Mouse (Mus musculus): ENCODE data around the gene Ice1.

Gene Ice1

DNA sequence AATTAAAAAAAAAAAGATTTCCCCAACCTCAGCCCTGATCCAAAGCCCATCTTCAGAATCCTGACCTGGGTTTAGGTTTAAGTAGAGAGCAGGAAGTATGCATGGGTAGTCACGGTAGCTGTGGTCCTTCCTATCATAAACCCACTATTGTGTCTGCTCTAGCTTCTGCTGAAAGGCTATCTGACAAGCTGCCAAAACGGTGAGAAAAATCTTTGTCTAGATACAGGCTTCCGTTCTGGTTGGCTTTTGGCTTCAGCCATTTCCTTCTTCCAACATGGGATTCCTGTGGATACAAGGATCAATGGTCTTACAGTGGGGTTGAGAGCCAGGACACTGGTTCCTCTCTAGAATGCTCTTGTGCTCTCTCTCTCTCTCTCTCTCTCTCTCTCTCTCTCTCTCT is 2.2 kb upstream of the Ice1 start:
- DNase-seq (ENCODE audit: low spot score) = no peak

DNA sequence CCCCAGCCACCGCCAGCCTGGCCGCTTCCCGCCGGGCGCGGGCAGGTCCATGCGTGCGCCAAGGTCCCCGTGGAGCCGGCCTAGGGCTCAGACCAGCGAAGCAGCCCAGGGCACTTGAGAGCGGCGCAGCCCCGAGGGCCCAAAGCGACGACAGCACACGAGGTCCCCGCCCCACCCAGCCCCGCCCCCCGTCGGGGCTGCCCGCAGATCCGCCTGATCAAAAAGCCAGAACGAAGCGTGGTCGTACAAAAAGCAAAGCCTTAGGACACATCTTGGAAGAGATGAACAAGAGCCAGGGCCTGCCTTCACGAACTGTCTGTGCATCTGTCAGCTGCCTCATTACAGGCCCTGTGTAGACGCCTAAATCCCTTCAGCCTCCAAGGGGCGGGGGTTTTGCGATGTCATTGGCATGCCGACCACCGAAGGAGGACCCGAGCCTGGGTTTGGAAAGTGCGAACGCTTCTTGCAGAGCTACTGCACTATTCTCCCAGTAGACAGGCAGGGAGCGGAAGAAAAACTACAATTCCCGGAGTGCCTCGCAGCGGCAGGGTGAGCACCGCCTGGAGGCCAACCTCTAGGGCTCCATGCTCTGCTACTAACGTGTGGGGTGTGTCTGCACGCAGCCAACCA is 343 bp upstream of the Ice1 start:
- peak; percentile 97 for DNase-seq (ENCODE audit: low spot score)

DNA sequence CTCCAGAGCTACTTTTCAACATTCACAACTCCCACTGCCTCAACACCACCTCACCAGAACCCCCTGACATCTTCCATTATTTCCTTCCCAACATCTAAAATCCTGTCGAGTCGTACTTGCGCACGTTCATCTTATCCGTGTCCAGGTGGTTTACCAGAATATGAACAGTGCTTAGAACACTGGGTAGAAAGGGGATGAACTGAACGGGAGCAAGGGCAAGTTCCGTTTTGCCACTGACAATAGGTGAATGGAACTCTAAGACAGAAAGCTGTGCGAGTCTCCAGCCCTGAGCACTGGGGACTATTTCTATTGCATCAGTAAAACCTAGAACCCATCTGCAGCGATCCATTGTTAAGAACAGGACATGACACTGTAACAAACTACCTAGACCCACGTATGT is 728 bp downstream of the Ice1 start:
- peak; percentile 17 for DNase-seq (ENCODE audit: low spot score)

DNA sequence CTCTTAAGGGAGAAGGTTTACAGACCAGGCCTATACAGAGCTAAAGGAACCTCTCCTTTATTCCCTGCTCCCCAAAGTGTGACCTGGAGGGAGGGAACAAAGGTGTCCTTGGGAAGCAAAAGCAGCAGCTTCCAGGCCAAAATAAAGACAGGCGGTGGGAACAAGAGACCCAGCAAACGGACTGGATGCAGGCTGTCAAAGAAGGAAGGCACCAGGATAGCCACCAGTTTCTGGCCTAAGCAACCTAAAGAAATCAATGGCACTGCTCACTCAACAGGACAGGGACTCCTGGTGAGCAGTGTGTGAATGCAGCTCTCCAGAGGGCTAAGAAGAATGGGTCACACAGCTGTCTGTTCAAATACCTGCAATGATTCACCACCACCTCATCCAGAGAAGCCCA is 1.8 kb downstream of the Ice1 start:
- DNase-seq (ENCODE audit: low spot score) = no peak

DNA sequence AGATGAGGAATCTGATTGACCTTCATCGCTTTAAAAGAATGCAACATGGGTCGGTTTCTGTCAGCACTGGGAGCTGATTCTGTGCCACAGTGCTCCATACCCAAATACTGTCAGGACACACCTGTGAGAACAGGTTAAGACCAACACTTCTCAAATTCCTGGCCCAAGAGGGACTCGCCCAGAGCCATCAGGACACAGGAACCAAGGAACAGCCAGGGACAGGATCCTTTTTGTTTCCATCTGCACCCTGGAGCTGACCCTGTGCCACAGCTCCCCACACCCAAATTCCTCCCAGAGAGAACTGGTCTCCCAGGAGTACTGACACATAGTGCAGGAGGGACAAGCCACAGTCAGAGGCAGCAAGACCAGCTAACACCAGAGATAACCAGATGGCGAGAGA is 11.0 kb downstream of the Ice1 start:
- DNase-seq (ENCODE audit: low spot score) = no peak

DNA sequence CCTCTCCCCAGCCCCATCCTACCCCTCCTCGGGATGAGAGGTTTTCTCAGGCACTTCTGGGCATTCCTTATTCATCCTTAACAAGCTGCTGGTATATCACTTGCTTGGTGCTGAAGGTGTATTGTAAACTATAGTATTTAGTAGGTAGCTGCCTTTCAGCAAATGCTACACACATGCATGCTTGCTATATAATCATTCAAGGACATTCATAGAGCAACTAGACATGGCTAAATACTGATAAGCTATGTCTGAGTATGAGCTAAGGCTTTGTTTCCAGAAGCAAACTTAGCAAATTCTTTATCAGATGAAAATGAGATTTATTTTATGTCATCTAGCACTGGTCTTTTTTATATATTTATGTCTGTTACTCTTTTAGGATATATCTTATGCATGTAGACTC is 11.8 kb downstream of the Ice1 start:
- no peak for DNase-seq (ENCODE audit: low spot score)

DNA sequence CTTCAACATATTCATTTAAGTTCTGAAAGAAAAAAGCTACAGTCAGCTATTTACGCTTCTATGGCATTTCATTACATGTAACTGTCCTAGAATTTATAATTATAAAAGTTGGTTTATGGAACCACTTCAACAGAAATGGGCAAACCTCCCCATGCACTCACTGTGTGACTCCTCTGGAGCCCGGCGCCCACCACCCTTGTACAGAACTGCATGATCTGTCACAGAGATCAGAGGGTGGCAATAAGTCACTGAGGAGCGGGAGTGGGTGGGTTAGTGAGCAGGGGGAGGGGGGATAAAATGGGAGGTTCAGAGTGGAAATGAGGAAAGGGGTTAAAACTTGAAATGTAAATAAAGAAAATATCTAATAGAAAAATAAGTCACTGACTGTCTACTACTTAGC is 13.0 kb downstream of the Ice1 start:
- no peak for DNase-seq (ENCODE audit: low spot score)

DNA sequence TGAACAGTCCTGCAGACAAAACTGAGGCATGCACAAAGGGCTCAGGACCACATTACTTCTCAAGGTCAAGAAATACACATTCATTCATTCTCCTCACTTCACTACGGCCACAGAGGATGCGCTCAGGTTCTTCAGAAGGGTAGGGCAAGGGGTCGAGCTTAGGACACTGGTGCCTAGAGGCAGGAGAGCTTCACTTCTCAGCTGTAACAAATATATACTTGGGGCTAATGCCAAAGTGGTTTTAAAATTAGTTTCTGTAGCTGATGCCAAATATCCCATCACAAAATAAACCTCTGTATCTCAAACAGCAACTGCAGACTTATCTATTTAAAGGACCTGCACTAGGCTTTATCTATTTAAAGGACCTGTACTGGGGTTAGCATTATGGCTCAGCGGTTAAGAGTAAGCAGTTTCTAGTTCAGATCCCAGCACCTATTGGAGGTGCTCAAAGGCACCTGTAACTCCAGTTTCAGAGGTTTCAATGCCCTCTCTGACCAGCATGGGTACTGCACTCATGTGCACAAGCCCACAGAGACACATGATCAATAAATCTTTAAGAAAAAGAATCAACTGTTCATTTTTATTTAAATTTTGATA is 14.9 kb downstream of the Ice1 start:
- no peak for DNase-seq (ENCODE audit: low spot score)

DNA sequence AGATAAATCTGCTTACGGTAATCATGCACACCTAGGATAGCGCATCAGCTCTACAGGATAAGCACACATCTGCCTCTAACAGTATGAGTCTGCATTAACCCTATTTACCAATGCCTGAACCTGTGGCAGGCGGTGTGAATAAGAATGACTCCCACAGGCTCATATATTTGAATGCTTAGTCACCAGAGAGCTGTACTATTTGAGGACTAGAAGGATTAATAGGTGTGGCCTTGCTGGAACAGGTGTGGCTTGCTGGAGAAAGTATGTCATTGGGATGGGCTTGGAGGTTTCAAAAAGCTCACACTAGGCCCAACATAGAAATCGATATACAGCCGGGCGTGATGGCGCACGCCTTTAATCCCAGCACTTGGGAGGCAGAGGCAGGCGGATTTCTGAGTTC is 15.9 kb downstream of the Ice1 start:
- DNase-seq (ENCODE audit: low spot score) = no peak

DNA sequence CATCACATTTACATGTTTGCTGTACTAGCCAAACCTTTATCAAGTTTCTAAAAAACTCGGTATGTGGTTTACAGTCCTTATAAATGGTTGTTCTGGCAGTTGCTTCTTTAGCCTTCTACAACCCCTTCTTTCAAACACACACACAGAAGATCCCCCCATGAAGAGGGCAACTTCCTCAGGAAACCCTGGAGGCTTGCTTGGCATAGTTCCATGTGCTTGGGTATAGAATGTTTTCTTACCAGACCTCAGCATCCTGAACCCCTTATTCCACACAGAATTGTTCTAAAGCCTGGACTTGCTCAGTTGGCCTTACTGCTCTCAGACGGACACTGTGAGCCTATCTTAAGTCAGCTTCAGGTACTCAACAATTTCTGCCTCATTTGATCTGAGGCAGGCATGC is 24.6 kb downstream of the Ice1 start:
- no peak for DNase-seq (ENCODE audit: low spot score)

DNA sequence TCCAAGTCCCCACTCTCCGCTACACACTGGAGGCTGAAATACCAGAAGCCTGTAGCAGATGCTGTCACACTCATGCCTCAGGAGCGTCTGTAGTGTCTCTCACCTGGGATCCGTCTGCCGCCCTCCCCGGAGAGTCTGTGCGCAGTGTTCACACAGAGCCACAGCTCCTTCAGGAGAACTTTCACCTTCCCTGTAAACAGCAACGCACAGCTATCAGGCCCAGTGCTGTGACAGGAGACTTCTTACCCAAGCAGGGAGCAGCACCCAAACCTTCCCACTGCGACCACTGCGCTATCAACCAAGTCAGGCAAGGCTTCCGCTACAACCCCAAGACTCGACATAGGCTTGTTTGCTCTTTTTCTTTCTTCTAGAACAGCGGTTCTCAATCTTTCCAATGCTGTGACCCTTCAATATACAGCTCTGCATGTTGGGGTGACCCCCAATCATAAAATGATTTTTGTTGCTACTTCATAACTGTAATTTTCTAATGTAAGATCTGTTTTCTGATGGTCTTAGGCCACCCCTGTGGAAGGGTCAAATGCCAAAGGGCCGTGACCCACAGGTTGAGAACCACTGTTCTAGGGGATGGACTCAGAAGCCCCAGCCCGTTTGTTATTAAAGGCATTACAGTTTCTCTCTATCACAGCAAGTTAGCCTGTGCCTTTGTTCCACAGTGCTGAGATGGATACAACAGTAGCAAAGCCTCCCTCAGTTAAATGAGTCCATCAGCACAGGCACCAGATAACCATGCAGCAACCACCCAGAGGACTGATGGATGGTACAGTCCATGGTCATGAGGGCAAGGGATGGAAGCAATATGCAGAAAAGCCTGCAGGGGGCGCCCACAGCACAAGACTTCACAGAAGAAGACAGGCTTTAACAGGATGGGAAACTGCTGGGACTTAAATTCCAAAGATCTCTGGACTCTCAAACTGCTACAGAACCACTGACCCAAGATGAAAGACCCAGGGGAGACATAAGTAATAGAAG is 26.7 kb downstream of the Ice1 start:
- peak; percentile 84 for DNase-seq (ENCODE audit: low spot score)

DNA sequence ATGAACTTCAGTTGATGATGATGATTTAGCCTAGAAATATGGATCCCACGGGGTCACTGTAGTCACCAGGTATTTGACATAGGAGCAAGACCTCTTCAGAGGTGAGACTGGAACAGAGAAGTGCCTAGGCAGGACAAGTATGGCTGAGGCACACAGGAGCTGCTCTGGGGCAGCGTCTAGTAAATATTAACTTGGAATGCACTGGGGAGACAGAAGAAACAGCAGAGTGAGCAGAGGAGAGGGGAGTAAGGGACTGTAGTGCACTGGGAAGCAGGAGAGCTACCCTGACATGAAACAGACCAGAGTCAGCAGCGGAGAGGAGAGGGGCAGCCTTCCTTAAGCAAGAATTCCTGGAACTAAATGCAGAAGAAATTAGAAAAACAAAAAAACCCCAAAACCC is 27.8 kb downstream of the Ice1 start:
- DNase-seq (ENCODE audit: low spot score) = no peak

DNA sequence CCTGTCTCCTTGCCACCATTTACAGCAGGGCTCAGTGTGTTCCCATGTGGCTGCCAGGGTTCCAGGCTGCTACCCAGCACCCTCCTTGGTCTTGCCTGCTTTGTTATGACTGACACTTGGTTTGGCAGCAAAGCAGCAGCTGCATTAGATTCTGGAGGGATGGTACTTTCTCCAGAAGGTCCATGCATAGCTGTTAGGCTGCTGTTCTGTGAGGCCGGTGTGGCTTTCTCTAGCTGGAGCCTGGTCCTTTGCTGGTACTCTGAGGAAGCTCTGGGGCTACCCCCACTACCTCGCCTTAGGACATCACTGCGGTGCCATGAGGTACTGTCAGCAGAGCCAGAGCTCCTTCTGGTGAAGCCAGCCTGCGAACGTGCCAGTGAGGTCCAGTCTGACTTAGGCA is 32.1 kb downstream of the Ice1 start:
- DNase-seq (ENCODE audit: low spot score) = no peak

DNA sequence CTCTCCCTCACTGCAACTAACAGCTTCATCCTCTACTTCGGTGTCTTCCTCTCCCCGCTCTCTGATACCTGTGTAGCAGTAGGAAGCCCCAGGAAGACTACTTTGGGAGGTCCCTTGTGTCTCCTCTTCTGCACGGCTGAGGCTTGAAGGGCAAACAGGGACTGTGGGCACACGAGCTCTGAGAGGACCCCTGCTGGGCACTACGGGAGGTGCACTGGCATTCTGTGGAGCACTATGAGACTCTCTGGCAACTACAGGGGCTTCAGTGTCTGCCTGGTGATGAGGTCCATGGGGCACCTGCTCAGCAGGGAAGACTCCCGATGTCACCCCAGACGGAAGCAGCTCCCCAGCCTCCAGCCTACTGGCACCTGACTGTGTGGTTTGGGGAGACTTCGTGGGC is 32.7 kb downstream of the Ice1 start:
- no peak for DNase-seq (ENCODE audit: low spot score)

DNA sequence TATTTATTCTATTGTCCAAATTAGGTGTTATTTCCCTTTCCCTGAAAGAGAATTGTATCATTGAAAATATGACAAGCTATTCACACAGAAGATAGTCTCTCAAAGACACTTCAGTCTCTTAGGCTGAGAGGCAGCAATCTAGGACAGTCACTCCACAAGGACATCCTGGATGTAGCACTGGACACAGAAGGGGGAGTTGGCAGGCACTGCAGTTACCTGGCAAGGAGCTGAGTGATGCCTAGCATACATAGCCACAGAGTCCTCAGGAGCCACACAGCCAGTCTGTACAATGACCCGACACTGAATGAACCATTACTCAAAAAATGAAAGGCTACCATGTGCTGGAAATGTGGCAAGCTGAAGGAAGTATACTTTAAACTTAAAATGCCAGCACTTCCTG is 35.9 kb downstream of the Ice1 start:
- no peak for DNase-seq (ENCODE audit: low spot score)

DNA sequence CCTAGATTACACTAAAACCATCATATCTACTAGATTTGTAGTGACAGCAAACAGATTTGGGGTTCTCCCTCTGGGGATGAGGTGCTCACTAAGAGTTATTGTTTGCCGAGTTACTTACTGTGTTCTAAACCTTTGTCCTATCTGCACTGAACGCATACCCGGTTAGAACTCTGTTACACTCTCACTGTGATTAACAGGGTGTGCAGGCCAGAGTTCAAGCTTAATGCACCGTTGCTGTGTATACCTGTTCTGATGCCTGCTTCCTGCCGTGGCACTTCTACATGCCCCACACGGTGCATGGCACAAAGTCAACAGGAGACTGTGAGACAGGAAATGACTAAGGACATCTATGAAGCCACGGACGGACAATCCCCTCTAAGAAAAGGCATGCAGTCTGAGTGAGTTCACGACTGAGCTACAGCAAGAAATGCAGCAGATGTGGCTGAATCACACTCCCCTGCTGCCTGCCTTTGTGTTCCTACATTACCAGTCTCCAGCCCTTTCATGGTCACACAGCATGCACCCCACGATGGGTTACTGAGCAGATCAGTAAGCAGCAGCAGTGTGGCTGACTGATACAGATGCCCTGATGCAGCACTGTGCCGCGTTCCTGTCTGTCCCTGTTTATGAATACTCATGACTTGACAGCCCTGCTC is 37.3 kb downstream of the Ice1 start:
- no peak for DNase-seq (ENCODE audit: low spot score)

DNA sequence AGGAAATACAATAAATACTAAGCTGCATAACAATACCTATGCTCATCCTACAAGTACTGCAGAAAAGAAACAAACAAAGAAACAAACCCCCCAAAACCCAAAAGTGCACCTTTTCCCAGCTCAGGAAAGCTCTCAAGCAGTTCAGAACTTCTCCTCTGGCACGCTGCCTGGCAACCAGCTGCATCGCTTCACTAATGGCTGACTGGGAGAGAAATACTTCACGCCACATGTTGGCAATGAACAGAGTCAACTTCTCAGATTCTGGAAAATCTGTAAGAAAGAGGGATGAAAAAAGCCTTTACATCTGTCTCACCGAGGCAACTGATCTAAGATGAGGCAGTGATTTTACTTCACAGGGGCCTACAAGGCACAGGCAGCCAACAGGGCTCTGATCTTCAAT is 38.5 kb downstream of the Ice1 start:
- DNase-seq (ENCODE audit: low spot score) = no peak

DNA sequence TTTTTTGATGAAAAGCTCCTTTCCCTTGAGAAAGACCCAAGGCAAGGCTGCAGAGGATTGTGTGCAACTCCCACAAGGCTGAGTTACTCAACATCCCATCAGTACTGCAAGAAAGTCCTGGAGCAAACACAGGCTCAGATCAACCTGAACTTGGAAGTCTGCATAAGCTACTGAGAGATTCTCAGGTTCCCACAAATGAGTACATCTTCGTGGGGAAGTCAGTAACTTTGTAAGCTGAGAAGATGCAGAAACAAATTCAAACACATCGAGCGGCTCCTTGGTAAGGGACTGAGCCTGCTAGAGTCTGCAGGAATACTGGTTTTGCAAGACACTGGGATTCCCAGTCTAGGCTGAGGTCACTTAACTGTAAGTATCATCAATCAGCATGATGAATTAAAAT is 40.5 kb downstream of the Ice1 start:
- DNase-seq (ENCODE audit: low spot score) = no peak

DNA sequence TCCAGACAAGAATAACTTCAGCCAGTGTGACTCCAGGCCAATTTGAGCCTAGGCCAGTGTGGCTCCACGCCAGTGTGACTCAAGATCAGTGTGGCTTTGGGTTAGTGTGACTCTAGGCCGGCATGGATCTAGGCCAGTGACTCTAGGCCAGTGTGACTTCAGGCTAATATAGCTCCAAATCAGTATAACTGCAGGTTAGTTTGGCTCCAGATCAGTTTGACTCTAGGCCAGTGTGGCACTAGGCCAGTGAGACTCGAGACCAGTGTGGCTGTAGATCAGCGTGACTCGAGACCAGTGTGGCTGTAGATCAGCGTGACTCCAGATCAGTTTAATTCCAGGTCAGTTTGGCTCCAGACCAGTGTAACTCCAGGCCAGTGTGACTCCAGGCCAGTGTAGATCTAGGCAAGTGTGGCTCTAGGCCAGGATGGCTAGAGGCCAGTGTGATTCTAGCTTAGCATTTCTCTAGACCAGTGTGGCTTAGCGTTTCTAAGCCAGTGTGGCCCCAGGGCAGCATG is 47.1 kb downstream of the Ice1 start:
- DNase-seq (ENCODE audit: low spot score) = no peak

DNA sequence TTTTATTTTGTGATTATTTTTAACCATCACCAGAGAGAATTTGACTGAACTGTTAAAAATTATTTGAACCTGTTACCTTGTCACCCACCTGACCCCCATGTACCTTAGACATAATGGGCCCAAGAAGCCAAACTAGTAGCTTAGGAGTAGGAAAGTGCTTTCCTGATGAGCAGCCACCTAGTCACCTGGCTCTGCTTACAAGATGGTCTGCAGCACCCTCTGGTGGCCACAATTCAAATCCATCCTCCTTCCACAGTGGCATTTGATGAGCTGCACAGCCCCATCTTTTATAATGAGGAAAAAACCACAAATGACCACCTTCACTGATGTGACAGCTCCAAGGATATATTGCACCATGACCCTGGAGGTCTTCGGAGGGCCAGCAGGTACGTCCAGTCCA is 50.5 kb downstream of the Ice1 start:
- peak; percentile 76 for DNase-seq (ENCODE audit: low spot score)

DNA sequence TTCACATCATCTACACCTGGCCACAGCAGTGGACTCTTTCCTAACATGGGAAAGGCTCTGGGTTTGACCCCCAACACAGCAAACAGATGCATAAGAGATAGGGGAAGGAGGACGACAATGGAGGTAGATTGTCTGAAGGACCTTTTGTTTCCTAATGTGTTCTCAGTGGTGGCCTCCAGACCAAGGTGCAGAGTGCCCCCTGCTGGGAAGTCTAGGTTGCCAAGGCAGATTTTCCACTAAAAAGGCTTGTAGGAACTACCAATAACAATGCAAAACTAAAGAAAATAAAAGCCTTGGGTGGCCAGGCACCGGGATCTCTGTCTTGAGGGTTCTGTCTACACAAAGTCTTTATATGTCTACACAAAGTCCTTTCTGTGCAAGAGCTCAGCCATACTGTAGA is 54.9 kb downstream of the Ice1 start:
- peak; percentile 67 for DNase-seq (ENCODE audit: low spot score)

DNA sequence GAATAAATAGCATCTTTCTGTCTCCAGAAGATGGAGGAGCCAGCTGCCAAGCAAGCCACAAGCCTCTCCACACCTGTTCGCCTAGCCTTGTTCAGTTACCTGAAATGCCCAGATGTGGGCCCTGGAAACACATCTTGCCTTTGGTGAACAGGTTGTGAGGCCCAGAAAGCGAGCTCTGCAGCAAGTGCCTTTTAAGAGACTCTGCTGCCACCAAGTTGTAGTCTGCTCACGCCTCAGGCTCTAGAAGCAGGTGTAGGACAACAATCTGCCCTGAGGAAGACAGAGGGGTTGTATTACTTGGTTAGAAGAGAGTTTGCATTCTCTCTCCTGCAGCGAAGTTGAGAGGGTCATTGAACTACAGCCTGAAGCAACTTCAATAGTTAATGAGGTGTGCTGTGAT is 55.9 kb downstream of the Ice1 start:
- DNase-seq (ENCODE audit: low spot score) = no peak

DNA sequence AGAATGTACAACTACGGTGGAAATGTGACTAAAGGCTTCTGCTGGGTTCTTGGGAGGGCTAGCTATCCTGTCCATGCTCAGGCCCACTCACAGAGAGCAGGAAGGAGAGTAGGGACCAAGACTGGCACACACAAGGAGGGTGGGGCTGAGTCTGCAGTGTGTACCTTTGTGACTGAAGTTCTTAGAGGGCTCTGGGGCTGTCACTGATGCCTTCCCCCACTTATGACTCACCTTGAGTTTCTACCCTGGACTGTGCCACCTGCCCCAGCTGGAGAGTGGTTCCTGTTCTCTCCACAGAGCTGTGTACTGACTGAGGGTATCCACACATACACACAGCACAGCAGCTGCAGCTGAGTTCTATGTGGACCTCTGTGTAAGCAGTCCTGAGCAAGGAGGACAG is 63.2 kb downstream of the Ice1 start:
- no peak for DNase-seq (ENCODE audit: low spot score)

Measured in retina, embryonic 14.5 days (tissue).